Mouse (Mus musculus) kidney, postnatal 0 days (tissue): ENCODE results near the gene Arhgap10. TPM values are rescaled to one million over a fixed set of nuclear protein-coding genes. Genes with fewer than 3 reads are reported as not detected.

Source experiments
- ATAC-seq: fragments of 200-750 bp; cut with Nextera tagmentation; replicated peaks from 2 replicates; pipeline ENCODE4 v1.8.0; 2017; ENCODE audit warnings: low read depth, moderate number of reproducible peaks, moderate TSS enrichment, moderate library complexity; ENCODE audit not compliant: low FRiP score
- DNase-seq: peaks from one replicate; pipeline ENCODE4 v3.0.0-alpha.2; 2016; ENCODE audit warnings: low spot score
- H3K27ac ChIP-seq: fragments of 300-500 bp; sonication (generic); 2 replicates; pipeline ENCODE4 v1.5.1; 2014; ENCODE audit warnings: mild to moderate bottlenecking
- H3K27me3 ChIP-seq: fragments of 300-500 bp; sonication (generic); 2 replicates; pipeline ENCODE4 v1.6.1; 2014; ENCODE audit warnings: low read length, mixed read lengths; ENCODE audit not compliant: insufficient read depth
- H3K36me3 ChIP-seq: fragments of 300-500 bp; sonication (generic); 2 replicates; pipeline ENCODE4 v1.6.1; 2014; ENCODE audit warnings: low read length, mixed read lengths; ENCODE audit not compliant: insufficient read depth
- H3K4me1 ChIP-seq: fragments of 300-500 bp; sonication (generic); replicated peaks from 2 replicates; pipeline ENCODE4 v1.6.1; 2014; ENCODE audit warnings: antibody characterized with exemption, low read length, mixed read lengths; ENCODE audit not compliant: insufficient read depth
- H3K4me2 ChIP-seq: fragments of 300-500 bp; sonication (generic); 2 replicates; pipeline ENCODE4 v1.6.1; 2014; ENCODE audit warnings: mild to moderate bottlenecking, low read length, moderate library complexity, mixed read lengths
- H3K4me3 ChIP-seq: fragments of 300-500 bp; sonication (generic); replicated peaks from 2 replicates; pipeline ENCODE4 v1.5.1; 2014; ENCODE audit warnings: low read depth, low read length
- H3K9ac ChIP-seq: fragments of 300-500 bp; sonication (generic); 2 replicates; pipeline ENCODE4 v1.6.1; 2014; ENCODE audit warnings: low read depth, low read length
- H3K9me3 ChIP-seq: fragments of 300-500 bp; sonication (generic); replicated peaks from 2 replicates; pipeline ENCODE4 v1.6.1; 2016; ENCODE audit warnings: low read length, inconsistent platforms, mixed read lengths
- CTCF ChIP-seq: IDR thresholded peaks from 2 replicates; pipeline ENCODE4 v1.5.1; 2016; ENCODE audit warnings: antibody characterized with exemption, low read depth, mild to moderate bottlenecking, moderate library complexity
- WGBS: fragments of 180-500 bp; shearing (Covaris S2); extraction: QIAGEN DNeasy Blood & Tissue Kit; methylation state at CpG from one replicate; pipeline ENCODE4 v1.1.7; 2014; 5-methylcytosine and 5-hydroxymethylcytosine counted together
- polyA plus RNA-seq: library from polyadenylated mRNA; unstranded; fragments of >200 nt; fragmentation: Nextera tagmentation; extraction: Ambion mirVana; gene quantifications from 2 replicates; pipeline ENCODE4 v1.2.1, GENCODE M21; 2015

The Arhgap10 gene
- polyA plus RNA-seq, 1 experiment from 2014 or later, result 26.6 TPM

DNA sequence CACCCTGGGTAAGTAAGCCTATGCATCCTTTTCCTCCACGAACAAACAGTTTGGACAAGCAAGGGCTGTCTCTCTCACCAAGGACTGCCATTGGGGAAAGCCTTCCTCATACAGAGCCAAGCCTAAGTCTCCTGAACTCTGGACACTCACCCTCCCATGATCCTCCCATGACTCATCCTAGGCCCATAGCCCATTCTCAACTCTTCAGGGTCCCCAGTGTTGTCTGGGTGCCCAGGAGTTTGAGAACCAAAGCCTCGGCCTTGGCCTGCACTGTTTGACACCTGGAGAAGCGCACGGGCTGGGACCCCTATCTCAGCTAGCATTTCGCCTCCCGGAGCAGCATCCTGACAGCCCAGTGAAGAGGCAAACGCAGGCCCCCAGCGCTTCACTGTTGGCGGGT, 63.9 kb downstream of the Arhgap10 start:
- H3K9ac ChIP-seq, result no peak overlapping the region
- 90% methylated on average over 9 of the region's 9 CpGs for WGBS
- ATAC-seq (no peak), DNase-seq (no peak)
- H3K9me3 ChIP-seq, result 0 out of 2 replicates have a peak, but pooled peaks cover 4% of the 10 kb centered on the region
- no peak overlapping the region for H3K27ac ChIP-seq
- no peak for TF ChIP-seq CTCF
- no peaks in the 10 kb centered on the region for H3K27me3 ChIP-seq
- H3K4me1 ChIP-seq, result no peaks in the 10 kb centered on the region
- H3K4me2 ChIP-seq, result no peak overlapping the region
- no peak overlapping the region for H3K4me3 ChIP-seq
- 0 out of 2 replicates have a peak, but pooled peaks cover 9% of the 10 kb centered on the region for H3K36me3 ChIP-seq

- TF ChIP-seq CTCF, result no peak
- no peak overlapping the region for H3K9ac ChIP-seq
- no peak overlapping the region for H3K27ac ChIP-seq
- ATAC-seq (no peak), DNase-seq (no peak)
- peaks cover 17% of the 10 kb centered on the region; the same call in 1 of the 2 replicates for H3K36me3 ChIP-seq
- no peaks in the 10 kb centered on the region for H3K27me3 ChIP-seq
- no peaks in the 10 kb centered on the region for H3K4me1 ChIP-seq
- H3K9me3 ChIP-seq, result 0 out of 2 replicates have a peak, but pooled peaks cover 6% of the 10 kb centered on the region
- no peak overlapping the region for H3K4me3 ChIP-seq
- WGBS, result 89% methylated on average over 21 of the region's 21 CpGs
- no peak overlapping the region for H3K4me2 ChIP-seq
Measured at GRCm38 (mm10) chr8:77451466-77452382, 66.0 kb downstream of the Arhgap10 start.

DNA sequence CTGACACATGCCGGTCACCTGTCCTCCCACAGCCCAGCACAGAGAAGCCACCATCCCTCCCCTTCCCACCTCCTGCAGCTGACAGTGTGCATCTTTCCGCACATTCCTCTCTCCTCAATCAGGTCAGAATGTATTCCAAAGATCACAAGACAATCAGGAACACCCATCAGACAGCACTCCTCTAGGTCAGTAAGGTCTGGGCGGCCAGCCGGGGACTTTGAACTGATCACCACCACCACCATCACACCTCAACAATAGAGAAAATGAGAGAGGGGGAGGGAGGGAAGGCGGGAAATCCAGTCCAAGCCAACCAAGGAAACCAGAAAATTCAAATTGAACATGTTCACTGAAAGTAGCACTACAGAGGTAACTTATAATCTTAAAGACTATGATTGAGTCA, 66.7 kb downstream of the Arhgap10 start:
- peaks cover 17% of the 10 kb centered on the region; the same call in 1 of the 2 replicates for H3K36me3 ChIP-seq
- no peak overlapping the region for H3K27ac ChIP-seq
- DNase-seq (no peak), ATAC-seq (peak; percentile 49)
- TF ChIP-seq CTCF, result no peak
- H3K4me2 ChIP-seq, result no peak overlapping the region
- no peaks in the 10 kb centered on the region for H3K27me3 ChIP-seq
- no peaks in the 10 kb centered on the region for H3K4me1 ChIP-seq
- 90% methylated on average over 5 of the region's 5 CpGs for WGBS
- H3K4me3 ChIP-seq, result no peak overlapping the region
- no peak overlapping the region for H3K9ac ChIP-seq
- H3K9me3 ChIP-seq, result 0 out of 2 replicates have a peak, but pooled peaks cover 6% of the 10 kb centered on the region

DNA sequence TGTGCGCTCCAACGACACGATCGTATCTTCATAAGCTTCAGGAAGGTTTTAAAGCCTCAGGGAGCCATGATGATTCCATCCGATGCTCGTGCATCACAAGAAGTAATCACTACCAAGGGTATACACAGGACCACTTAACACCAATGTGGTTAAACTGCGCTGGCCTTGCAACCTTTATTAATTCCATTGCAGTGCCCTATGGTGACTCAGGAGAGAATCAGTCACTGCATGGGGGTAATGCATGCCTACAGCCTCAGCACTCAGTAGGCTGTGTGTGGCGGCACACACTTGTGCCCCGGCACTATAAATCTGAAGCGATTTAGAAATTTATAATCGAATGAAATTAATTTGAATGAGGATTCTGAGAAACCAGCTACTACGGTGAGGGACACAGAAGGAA, 71.5 kb downstream of the Arhgap10 start:
- no peak for DNase-seq
- no peak overlapping the region for H3K4me3 ChIP-seq
- H3K4me2 ChIP-seq, result no peak overlapping the region
- 0 out of 2 replicates have a peak, but pooled peaks cover 6% of the 10 kb centered on the region for H3K9me3 ChIP-seq
- no peak overlapping the region for H3K27ac ChIP-seq
- H3K36me3 ChIP-seq, result peaks cover 17% of the 10 kb centered on the region; the same call in 1 of the 2 replicates
- no peaks in the 10 kb centered on the region for H3K27me3 ChIP-seq
- WGBS, result 82% methylated on average over 12 of the region's 12 CpGs
- no peak overlapping the region for H3K9ac ChIP-seq
- no peaks in the 10 kb centered on the region for H3K4me1 ChIP-seq
- no peak for TF ChIP-seq CTCF
- ATAC-seq, result no peak

GRCm38 (mm10) chr8:77445642-77446041, 72.1 kb downstream of the Arhgap10 start:
- 63% methylated on average over 3 of the region's 3 CpGs for WGBS
- ATAC-seq (peak; percentile 50), DNase-seq (no peak)
- Histone ChIP-seq H3K36me3 (peaks cover 14% of the 10 kb centered on the region; the same call in 1 of the 2 replicates), H3K4me1 (no peaks in the 10 kb centered on the region), H3K4me3 (no peak overlapping the region), H3K9ac (no peak overlapping the region), H3K27me3 (no peaks in the 10 kb centered on the region), H3K9me3 (0 out of 2 replicates have a peak, but pooled peaks cover 6% of the 10 kb centered on the region), H3K4me2 (no peak overlapping the region), H3K27ac (no peak overlapping the region; the same call in 1 of the 2 replicates)
- TF ChIP-seq CTCF, result no peak

GRCm38 (mm10) chr8:77444166-77444870, 73.4 kb downstream of the Arhgap10 start:
- no peak for ATAC-seq
- no peak overlapping the region for H3K4me2 ChIP-seq
- DNase-seq, result no peak
- H3K9ac ChIP-seq, result no peak overlapping the region
- H3K36me3 ChIP-seq, result peaks cover 8% of the 10 kb centered on the region; the same call in 1 of the 2 replicates
- no peaks in the 10 kb centered on the region for H3K4me1 ChIP-seq
- no peaks in the 10 kb centered on the region for H3K27me3 ChIP-seq
- 0 out of 2 replicates have a peak, but pooled peaks cover 2% of the 10 kb centered on the region for H3K9me3 ChIP-seq
- no peak for TF ChIP-seq CTCF
- H3K4me3 ChIP-seq, result no peak overlapping the region
- WGBS, result 66% methylated on average over 10 of the region's 10 CpGs
- H3K27ac ChIP-seq, result 0 out of 2 replicates have a peak overlapping the region, but pooled peaks have one; percentile 6
